Mouse (Mus musculus) ovary, adult 10 weeks (tissue): ENCODE data around the gene Vmn2r84. TPM values are rescaled to one million over a fixed set of nuclear protein-coding genes. Genes with fewer than 3 reads are reported as not detected.

ENCODE experiments used
- polyA plus RNA-seq: library from polyadenylated mRNA; stranded (reverse); fragments of 350-450 nt; fragmentation: Illumina TruSeq; extraction: RNeasy Lipid Tissue Mini Kit (QIAGEN cat#74804); gene quantifications from one replicate; pipeline ENCODE4 v1.2.3, GENCODE M21; 2014

Vmn2r84 gene
- not detected for polyA plus RNA-seq

GRCm38 (mm10) chr10:130394232-130394631 is at the start of gene Vmn2r84:
Vmn2r84 (minus strand) TSS chr10:130394332.

GRCm38 (mm10) chr10:130429603-130430002 is 35.5 kb upstream of the Vmn2r84 start, which contains the start of gene Vmn2r85:
Vmn2r85 (minus strand) TSS chr10:130429703.

Other genes starting within 250 kb of the Vmn2r84 start
- gene Olfr825, start 227.6 kb downstream of the Vmn2r84 start, polyA plus RNA-seq = not detected
- gene Olfr826, start 210.1 kb downstream of the Vmn2r84 start, polyA plus RNA-seq = not detected
- not detected for gene Olfr827, start 179.9 kb downstream of the Vmn2r84 start, polyA plus RNA-seq
- gene Neurod4, start 114.1 kb downstream of the Vmn2r84 start, polyA plus RNA-seq = not detected
- gene Tespa1, start 71.5 kb downstream of the Vmn2r84 start, polyA plus RNA-seq = 0.63 TPM
- gene Vmn2r85, start 35.4 kb upstream of the Vmn2r84 start, polyA plus RNA-seq = not detected
- gene Vmn2r86, start 61.7 kb upstream of the Vmn2r84 start, polyA plus RNA-seq = not detected
- not detected for gene Vmn2r87, start 103.1 kb upstream of the Vmn2r84 start, polyA plus RNA-seq